Mouse (Mus musculus): ENCODE data around the gene Armc7.
"Not testable (repeated sequence)": the region's sequence is repeated elsewhere in the genome, so short reads cannot be mapped to it uniquely, and the experiment has no call there.

Gene Armc7

GRCm38 (mm10) chr11:115455619-115456018, 19.8 kb upstream of the Armc7 start:
- DNase-seq: no peak

GRCm38 (mm10) chr11:115456182-115456581, 19.3 kb upstream of the Armc7 start:
- DNase-seq: no peak

- no peak for DNase-seq
Observed at GRCm38 (mm10) chr11:115457405-115457804, 18.1 kb upstream of the Armc7 start.

- DNase-seq: no peak
Observed at GRCm38 (mm10) chr11:115460976-115461375, 14.5 kb upstream of the Armc7 start.

GRCm38 (mm10) chr11:115461846-115462242, 13.6 kb upstream of the Armc7 start:
- DNase-seq: no peak

GRCm38 (mm10) chr11:115462243-115462891, 13.1 kb upstream of the Armc7 start, which contains the start of gene Slc16a5:
Gene Slc16a5, plus strand, starts transcription at chr11:115462474.
- DNase-seq: no peak

- DNase-seq: no peak
Observed at GRCm38 (mm10) chr11:115463397-115463796, 12.1 kb upstream of the Armc7 start.

- DNase-seq: no peak
Observed at GRCm38 (mm10) chr11:115464851-115465250, 10.6 kb upstream of the Armc7 start.

- DNase-seq: no peak
Observed at GRCm38 (mm10) chr11:115467217-115467618, 8.2 kb upstream of the Armc7 start.

GRCm38 (mm10) chr11:115472183-115472582, 3.3 kb upstream of the Armc7 start:
- no peak for DNase-seq

GRCm38 (mm10) chr11:115473626-115474275, 1.7 kb upstream of the Armc7 start:
- peak; percentile 96 to 98 for DNase-seq

- no peak for DNase-seq
Observed at GRCm38 (mm10) chr11:115475758-115476237, 331 bp downstream of the Armc7 start.

- DNase-seq: not testable (repeated sequence)
Observed at GRCm38 (mm10) chr11:115476630-115477029, 1.2 kb downstream of the Armc7 start.

- DNase-seq: not testable (repeated sequence)
Observed at GRCm38 (mm10) chr11:115477388-115477787, 1.9 kb downstream of the Armc7 start.

GRCm38 (mm10) chr11:115478296-115478938, 3.0 kb downstream of the Armc7 start:
- no peak for DNase-seq

GRCm38 (mm10) chr11:115481553-115482259, 6.2 kb downstream of the Armc7 start:
- DNase-seq: no peak

GRCm38 (mm10) chr11:115483278-115483677, 7.8 kb downstream of the Armc7 start:
- no peak for DNase-seq

- peak; percentile 76 to 88 for DNase-seq
Observed at GRCm38 (mm10) chr11:115483726-115484125, 8.3 kb downstream of the Armc7 start.

- no peak for DNase-seq
Observed at GRCm38 (mm10) chr11:115485155-115485554, 9.7 kb downstream of the Armc7 start.

GRCm38 (mm10) chr11:115488551-115489104, 13.2 kb downstream of the Armc7 start:
- DNase-seq: peak; percentile 74 to 76

GRCm38 (mm10) chr11:115490441-115491355, 15.2 kb downstream of the Armc7 start:
- no peak for DNase-seq
